Mouse (Mus musculus): ENCODE data around the gene Nrf1. TPM values are rescaled to one million over a fixed set of nuclear protein-coding genes. Genes with fewer than 3 reads are reported as not detected.

Nrf1 gene
- polyA plus RNA-seq, 2 experiments from 2014 or later: 75.3 to 103 TPM

DNA sequence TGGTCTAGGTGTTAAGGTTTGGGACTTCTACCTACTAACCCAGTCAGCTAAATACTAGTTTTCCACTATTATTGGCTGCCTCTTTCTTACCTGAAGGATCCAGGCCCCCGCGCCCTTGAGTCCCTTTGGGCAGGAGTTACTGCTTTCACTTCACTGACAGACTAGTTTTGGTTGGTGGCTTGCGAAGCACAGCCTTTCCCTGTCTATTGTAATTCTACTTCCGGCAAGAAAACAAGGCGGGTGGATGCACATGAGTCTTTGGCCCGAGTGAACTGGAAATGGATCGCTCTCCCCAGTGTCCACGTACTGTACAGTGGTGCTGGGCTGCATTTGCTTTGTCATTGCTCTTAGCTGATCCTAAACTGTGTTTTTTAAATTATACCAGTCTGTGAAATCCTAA, 102.7 kb downstream of the Nrf1 start:
- no peak for ATAC-seq

DNA sequence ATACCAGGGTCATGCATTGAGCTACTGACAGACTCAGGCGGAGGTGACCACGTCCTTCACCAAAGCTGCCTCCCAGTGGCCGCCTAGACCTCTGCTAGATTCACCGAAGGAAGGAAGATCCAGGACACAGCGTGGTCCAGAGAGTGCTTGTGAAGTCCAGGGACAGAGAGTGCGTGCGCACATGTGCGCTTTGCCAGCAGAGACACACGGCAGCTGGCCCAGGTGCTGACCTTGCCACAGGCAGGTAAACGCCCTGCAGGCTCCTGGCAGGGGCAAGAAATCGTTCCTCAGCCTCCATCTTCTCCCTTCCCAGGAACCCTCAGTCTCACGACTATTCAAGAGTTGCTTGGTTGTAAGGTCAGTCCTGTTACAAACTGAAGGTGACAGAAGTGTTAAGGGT, 104.4 kb downstream of the Nrf1 start:
- no peak for ATAC-seq

DNA sequence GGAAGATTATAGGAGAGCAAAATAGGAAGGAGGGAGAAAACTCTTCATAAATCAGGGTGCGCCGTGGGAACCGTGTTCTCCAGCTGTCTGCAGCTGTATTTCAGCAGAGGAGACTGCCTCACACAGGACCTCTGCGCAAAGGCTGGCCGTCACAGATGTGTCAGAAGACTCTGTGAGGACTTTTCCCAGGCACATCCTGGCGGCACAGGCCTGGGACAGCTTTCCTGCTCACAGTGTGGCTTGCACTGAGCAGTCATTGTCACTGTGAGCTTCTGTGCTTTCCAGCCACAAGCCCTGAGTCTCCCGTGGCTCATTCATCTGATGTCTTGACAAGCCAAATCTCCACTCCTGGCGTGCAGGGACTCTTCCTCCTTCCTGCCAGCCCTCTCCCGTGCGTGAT, 104.9 kb downstream of the Nrf1 start:
- no peak for ATAC-seq

DNA sequence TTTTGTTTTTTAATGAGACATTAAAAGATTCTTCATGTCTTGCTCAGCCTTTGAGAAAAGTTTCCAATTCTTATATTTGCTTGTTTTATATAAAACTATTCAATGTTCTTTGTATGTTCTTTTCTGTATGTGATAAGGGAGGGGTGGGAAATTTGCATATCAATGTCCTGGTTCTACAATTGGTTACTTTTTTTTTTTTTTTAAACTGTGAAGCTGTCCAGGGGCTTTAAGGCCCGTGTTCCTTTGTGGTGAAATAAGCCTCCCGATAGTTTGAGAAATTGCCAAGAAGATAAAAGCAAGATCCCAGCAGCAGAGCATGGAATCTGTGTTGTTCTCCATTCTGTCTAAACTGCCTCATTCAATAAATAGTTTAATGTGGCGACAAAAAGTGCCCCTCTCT, 105.3 kb downstream of the Nrf1 start:
- no peak for ATAC-seq

DNA sequence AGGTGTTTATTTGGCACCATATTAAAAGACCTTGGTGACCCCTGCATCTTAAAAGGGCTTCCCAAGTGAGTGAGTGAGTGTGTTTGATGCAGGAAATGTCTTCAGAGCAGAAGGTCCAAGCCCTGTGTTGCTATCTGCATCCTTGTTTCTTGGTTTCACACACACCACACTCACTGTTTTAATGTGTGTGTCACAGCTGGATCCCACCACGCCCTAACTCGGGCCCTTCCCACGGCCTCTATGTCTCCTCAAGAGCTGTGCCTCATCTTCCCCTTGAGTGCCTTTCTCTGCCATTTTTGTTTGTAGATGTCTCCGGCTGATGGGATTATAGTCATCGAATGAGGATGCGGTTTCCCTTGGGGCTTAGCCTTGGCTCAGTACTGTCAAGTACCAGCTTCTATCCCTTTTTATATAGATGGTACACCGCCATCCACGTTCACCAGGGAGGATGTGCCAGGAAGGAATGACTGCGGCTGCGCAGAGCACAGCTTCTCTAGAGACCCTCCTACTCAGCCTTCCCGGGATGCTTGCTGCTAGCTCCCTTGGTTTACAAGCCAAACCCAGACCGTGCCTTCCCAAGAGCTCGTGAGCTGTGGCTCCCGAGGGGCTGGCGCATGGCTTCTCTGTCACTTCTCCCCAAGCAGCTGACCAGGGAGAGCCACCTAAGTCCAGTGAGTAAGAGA, 106.1 kb downstream of the Nrf1 start:
- ATAC-seq: no peak

DNA sequence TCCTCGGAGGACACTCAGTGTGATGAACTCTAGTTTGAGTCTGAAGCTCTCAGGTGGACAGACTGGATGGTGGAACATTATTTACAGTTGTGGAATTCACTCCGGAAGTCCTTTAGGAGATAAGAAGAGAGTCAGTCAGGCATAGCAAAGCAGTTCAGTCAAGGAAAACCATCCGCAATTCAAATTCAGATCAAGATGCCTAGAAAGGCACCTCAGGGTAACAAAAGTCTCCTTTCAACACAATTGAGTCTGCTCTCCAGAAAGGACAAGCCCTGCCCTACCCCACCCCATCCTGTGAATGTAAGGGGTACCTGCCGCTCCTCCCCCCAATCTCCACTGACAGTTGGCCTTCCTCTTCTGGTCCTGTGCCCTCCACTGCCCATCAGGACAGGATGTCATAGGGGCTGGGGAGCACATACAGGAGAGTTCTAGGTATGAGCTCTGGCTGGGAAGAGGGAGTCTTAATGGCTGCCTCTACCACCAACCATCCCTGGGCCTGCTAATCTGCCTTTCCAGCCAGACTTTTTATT, 111.8 kb downstream of the Nrf1 start:
- no peak for ATAC-seq

DNA sequence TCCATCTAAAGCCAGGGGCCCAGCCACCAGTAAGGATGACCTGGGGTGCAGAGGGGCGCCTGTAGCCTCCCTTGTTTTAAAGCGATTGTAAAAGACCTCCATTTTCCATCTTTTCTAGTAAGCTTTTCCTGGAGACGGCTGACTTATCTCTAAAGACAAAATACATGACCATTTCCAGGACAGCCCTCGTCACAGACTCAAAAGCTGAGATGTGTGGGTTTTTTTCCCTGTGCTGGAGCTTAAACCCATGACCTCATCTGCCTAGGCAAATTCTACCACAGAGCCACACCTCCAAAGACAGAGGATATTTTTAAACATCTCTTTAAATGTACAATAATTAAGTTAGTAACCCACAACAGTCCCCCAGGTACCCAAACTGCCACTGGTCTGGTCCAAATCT, 112.6 kb downstream of the Nrf1 start:
- ATAC-seq: no peak

DNA sequence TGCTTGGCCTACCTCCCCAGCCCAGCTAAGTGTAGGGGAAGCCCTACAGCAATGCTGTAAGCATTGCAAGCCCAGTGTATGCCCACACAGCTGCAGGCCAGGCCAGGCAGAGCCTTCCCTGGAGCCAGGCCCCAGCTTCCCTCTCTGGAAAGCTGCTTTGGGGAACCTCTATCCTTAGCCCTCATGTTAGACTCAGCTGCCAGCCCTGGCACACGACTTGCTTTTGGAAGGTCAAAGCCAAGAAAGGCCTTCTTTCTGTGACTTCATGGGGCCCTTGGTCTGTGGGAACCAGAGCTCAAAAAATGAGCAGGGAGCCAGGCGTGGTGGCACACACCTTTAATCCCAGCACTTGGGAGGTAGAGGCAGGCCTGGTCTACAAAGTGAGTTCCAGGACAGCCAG, 113.8 kb downstream of the Nrf1 start:
- ATAC-seq: no peak

DNA sequence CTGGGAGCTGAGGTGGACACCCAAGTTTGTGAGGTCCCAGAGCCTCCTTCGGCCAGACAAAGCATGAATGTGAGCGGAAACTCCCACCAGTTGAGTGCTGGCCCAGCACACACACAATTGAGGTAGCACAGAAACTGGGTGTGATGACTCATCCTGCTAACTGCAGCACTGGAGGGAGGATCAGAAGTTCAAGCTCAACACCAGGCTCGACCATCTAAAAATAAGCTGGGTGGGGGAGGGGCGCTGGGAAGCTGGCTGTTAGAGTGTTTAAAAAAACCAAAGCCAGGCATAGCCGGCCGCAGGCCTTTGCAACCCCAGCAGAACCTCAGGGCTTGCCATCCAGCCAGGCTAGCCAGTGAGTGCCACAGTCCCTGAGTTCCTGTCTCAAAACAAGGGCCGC, 114.3 kb downstream of the Nrf1 start:
- ATAC-seq: no peak

DNA sequence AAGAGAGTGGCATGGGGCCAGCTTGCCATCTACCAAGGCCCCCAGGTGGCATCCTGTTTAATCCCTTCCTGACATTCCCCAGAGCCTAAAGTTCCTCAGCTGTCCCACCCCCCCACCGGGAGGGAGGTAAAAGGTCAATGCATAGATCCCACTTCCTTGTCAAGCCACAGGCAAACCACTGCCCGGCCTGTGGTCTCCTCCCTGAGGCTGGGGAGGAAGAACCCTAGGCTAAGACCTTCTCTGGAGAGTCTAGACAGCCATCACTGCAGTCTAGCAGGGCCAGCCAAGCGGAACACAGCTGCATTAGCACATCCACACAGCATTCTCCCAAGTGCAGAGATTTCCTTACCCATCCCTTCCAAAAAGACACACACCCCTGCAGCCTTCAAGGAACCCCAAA, 118.6 kb downstream of the Nrf1 start:
- no peak for ATAC-seq

DNA sequence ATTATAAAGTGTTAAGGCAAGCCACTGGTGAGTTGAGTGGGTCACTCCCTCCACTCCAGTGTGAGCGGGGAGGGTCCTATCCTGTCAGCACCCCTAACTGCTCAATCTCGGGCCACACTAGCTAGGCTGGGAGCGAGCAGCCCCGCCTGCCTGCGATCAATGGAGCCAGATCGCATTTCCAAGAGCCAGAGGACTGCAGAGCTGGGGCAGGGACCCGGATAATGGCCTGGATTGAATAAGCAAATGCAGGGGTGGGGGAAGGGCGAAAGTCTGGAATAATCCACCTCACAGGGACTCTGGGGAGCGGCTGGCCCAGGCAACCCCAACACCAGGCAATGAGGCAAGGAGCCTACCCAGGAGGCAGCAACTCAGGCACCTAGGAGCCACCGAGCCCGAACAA, 119.4 kb downstream of the Nrf1 start:
- ATAC-seq: no peak

DNA sequence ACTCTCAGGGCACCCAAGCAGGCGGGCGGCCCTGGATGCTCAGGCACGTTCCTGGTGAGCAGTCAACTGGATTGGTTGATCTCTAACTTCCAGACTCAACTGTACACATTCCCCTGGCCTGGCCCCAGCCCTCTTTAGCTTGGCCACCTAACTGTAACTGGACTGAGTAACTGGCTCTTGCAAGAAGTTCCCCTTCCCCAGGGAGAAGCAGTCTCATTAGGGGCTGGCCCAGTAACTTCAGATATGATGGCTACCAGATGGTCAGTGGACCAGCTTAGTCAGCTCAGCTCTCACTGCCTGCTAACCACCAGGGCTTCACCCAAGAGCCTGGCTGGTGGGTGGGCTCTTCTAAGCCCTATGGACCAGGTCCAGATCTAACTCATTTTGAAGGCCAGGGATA, 120.5 kb downstream of the Nrf1 start:
- no peak for ATAC-seq

DNA sequence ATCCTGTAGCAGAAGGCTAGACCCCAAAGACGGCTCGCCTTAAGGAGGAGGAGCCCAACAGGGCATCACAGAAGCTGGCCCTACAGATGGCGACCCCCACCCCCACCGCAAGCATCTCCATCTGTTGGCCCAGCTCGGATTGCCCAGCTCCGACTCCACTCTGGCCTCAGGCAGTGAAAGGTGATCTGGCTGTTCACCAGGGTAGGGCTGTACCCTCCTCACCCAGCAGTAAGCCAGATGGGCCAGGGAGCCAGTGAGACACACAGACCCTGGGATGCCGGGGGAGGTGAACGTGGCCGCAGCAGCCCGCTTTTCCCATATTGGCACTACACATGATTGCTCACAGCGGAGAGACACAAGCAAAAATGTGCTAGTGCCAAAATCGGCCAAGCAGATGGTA, 121.4 kb downstream of the Nrf1 start:
- no peak for ATAC-seq

DNA sequence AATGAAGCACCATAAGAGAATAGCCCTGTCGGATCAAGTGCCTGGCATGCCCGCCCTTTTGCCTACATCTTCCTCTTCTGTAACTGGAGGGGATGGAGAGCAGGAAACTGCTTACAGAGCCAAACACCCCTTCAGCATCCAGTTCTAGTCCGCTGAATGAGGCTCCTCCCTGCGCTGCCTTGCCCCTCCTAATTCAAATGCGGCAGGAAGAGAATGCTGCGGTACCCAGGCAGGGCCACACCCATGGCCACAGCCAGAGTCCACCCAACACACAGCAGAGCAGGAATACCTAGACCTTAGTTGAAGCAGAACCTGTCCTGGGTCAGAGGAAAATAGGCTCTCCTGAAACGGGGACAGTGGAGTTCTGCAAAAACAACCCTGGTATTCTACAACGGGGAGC, 123.4 kb downstream of the Nrf1 start:
- ATAC-seq: no peak

DNA sequence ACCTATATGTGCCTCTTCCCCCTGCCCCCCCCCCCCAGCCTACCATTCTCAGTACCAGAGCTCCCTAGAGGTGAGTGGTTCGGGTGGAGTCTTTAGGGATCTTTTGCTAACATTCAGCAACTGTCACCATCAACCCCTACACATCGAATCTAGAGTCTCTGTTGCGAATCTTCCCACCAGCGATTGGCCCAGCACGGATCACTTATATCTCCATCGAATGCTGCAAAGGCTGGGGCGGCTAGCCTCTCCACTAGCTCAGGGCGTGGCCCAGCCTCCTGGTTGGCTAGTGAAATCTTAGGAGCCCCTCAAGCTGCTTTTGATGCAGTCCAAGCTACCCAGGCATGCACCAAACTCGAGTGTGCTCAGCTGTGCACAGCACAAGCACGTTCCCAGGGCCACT, 124.2 kb downstream of the Nrf1 start:
- no peak for ATAC-seq

DNA sequence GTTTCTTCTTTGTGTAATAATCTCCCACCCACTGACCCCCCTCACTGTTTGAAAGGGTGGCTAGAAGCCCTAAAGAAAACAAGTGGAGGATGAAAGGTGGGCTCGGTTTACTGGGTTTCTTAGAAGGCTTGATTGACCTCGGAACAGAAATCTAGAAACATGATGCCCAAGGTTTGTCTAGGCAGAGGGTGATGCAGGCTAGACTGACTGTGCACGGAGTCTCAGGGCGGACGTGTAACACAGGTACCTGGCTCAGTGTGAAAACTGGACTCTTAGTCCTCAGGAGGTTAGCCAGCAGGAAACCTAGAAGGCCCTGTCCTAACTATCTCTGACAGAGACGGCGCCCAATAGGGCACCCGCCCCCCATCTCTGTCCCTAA, 124.6 kb downstream of the Nrf1 start:
- no peak for ATAC-seq

DNA sequence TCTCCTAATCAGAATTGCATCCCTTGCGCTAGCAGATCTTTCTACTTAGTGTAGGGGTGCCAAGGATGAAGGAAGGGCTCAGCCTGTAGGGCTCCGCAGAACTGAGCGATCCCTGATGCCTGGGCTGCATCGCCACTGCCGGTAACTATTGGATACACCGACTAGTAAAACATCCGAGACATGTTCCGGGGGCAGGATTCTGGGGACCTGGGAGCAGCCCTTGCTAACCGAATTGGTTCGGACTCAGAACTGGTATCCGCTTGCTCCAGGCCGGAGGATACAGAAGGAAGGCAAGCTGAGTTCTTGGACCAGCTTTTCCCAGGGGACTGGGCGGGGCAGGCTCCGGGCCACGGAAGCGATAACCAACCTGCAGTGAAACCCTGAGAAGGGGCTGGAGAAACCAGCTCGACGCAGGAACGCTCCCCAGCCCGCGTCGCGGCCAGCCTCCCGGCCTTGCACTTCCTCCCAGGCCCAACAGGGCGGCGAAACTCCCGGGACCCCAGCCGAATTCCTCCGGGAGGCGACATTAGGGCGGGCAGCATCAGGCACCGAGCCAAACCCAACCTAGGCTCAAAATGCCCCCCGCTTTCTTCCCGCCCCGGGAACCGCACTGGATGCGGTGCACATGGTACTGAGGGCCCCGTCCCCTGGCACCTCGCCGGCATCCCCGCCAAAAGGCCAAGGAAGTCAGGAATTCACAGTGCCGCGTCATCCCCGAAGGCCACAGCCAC, 125.2 kb downstream of the Nrf1 start:
- no peak for ATAC-seq

DNA sequence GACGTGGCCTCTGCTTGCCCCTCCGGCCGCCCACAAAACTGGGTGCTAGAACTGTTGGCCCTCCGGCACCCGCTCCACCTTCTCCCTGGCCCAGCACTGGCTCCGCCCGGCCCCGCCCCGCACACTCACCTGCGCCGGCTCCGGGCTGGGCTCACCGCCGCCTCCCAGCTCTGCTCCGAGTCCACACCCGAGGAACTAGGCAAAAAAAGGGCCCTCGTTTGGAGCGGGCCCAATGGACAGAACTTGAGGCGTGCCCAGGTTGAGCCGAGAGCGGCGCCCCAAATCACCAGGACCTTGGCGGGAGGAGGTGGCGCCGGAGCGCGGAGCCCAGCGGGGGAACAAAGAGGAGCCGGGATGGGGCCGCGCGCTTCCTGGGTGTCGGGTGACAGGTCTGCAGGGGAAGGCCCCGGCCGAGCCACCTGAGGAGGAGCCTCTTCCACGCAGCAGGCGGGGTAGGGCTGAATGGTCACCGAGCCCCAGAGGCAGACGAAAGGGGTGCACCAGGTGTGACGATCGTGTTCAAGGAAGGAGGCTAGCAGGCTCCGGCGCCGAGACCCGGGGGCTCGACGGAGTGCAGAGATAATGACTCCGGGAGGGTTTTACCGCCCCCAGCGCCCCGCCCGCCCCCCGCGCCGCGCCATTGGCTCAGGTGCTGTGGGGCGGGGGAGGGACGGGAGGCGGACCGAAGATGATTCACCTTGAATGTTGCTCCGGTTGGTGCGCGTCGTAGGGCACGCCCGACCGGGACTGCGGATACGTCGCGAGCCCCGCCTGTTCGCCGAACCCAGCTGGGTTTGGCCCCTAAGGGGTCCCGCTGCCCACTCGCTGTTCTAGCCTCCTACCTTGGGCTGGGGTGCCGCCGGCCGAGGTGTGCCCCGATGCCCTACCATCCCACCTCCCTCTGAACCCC, 126.0 kb downstream of the Nrf1 start:
- peak; percentile 64 for ATAC-seq

DNA sequence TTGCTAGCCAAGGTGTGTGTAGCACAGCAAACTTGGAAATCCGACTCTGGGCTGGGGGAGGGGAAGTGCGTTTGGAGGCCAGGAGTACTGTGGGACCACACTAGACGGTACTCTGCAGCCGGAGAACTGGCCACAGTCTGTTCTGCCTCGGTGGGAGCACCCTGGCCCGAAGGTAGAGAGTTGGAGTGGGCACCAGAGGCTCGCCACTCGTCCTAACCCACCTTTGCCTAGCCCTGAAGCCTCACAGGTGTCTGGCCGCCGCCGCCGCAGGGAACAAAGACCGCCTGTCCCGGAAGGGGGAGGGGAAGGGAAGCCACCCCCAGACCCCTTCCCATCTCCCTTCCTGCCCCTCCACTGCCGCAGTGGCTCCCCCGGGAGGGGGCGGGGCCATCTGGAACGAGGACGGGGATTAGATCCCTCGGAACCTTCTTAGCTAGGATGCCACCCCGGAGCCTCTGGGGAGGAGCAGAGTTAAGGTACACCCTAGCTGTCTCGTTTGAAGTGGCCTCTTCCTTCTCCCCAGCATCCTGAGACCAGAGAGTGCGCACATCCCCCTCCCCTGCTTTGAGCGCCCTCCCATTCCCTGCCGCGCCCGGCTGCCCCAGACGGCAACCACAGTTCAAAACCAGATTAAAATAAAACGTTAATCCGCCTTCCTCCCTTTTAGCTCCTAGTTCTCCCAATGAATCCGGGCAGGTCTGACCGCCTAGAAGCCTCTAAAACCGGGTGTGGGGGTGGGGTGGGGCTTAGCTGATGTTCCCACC, 126.9 kb downstream of the Nrf1 start:
- ATAC-seq: peak; percentile 8

DNA sequence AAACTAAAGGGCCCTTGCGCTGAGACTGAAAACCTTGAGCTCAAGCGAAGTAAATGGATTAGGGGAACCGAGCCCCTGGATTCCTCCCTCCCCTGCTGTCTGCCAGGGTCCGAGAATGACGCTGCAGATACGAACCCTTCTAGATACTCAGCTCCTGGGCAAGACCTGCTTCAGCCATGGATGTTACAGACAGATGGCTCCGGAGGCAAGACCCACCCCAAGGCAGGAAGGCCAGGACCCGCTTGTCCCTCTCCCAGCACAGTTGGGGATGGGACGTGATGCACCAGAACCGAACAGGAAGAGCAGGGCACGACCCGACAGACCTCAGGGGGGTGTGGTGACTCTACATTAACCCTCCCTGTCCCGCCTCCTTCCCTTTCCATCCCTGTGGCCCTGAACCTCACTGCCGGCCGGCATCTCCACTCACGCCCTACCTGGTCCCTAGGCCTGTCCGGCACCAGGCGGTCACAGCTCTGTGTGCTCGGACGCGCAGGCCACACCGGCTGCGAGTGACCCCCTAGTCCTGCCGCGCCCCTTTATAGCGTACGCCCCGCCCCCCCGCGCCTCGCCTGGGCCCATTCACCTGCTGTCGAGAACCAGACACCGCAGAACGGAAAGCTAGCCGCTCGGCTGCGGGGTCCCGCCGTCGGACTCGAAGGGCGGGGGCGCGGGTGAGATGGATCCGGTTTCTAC, 127.6 kb downstream of the Nrf1 start:
- ATAC-seq: peak; percentile 16

DNA sequence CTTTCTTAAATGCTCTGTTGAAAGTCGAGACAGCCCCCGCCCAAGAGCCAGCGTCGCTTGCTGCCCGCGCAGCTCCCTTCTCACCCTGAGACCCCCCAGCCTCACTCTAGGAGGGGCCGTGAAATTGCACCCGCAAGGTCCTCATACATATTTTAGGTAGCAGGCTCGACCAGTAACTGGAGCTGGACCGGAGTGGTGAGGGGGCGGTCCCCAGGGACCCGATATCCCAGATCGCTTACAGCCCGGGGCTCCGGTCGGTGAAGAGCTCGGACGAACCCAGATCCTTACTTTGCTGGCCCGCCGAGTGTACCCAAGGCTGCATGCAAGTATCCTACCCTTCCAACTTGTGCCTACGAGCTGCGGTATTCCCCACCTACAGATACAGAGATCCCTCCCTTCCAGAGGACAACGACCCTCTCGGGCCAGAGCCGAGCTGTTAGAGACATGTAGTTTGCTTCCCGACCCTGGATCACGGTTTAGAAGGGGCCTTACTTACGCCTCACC, 128.2 kb downstream of the Nrf1 start:
- no peak for ATAC-seq

DNA sequence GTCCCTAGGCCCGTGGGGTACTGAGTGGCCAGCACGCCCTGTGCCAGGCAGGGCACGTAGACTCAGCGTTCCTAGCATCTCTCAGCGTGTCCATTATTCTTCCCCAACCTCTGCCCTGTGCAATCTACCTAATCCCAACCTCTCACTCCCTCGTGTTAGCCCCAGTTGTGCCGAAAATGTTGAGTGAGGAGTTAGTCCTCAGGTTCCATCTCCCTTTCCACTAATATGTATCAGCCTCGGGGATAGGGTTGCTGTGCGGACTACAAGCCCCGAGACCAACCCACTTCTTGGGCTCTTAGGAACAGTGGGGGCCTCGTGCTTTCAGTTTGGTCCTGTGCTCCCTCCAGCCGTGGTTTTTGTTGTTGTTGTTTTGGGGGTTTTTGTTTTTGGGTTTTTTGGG, 128.7 kb downstream of the Nrf1 start:
- no peak for ATAC-seq
